Mouse (Mus musculus): ENCODE results near the gene AC124108.1. TPM values are rescaled to one million over a fixed set of nuclear protein-coding genes. Genes with fewer than 3 reads are reported as not detected.
A peak's percentile ranks its signal among the peaks of the same experiment; 100 is the strongest.

AC124108.1 gene
- polyA plus RNA-seq, 1 experiment = 0.07 TPM

GRCm38 (mm10) chr1:132149410-132149809 is 41.8 kb upstream of the AC124108.1 start:
- no peaks in the 10 kb centered on the region for H3K27me3 ChIP-seq (ENCODE audit: control insufficient read depth, insufficient read depth, low read length)
- no peak overlapping the region for H3K4me3 ChIP-seq (ENCODE audit: control insufficient read depth, low read depth, low read length)
- H3K36me3 ChIP-seq (ENCODE audit: control insufficient read depth, insufficient read depth, low read length) = no peaks in the 10 kb centered on the region
- TF ChIP-seq CTCF (IDR thresholded peaks at IDR 0.05; ENCODE audit: control insufficient read depth, insufficient read depth, insufficient replicate concordance, low read depth, low read length) (no peak), POLR2A (IDR thresholded peaks at IDR 0.05; ENCODE audit: control insufficient read depth, low read depth, low read length) (no peak)
- no peaks in the 10 kb centered on the region; the same call in 1 of the 2 replicates for H3K4me1 ChIP-seq (ENCODE audit: control insufficient read depth, insufficient read depth, low read length)
- H3K27ac ChIP-seq (ENCODE audit: control insufficient read depth, insufficient read depth, low read depth, low read length) = no peak overlapping the region

- H3K27ac ChIP-seq (ENCODE audit: control insufficient read depth, insufficient read depth, low read depth, low read length) = no peak overlapping the region
- peak overlapping the region; percentile 15; the same call in 1 of the 2 replicates for H3K4me3 ChIP-seq (ENCODE audit: control insufficient read depth, low read depth, low read length)
- H3K36me3 ChIP-seq (ENCODE audit: control insufficient read depth, insufficient read depth, low read length) = no peaks in the 10 kb centered on the region
- TF ChIP-seq CTCF (IDR thresholded peaks at IDR 0.05; ENCODE audit: control insufficient read depth, insufficient read depth, insufficient replicate concordance, low read depth, low read length) (no peak), POLR2A (IDR thresholded peaks at IDR 0.05; ENCODE audit: control insufficient read depth, low read depth, low read length) (no peak)
- H3K4me1 ChIP-seq (ENCODE audit: control insufficient read depth, insufficient read depth, low read length) = no peaks in the 10 kb centered on the region; the same call in 1 of the 2 replicates
- no peaks in the 10 kb centered on the region for H3K27me3 ChIP-seq (ENCODE audit: control insufficient read depth, insufficient read depth, low read length)
Observed at GRCm38 (mm10) chr1:132150171-132150570, 41.1 kb upstream of the AC124108.1 start.

- Histone ChIP-seq H3K27ac (ENCODE audit: control insufficient read depth, insufficient read depth, low read depth, low read length) (no peak overlapping the region), H3K27me3 (ENCODE audit: control insufficient read depth, insufficient read depth, low read length) (no peaks in the 10 kb centered on the region), H3K4me3 (ENCODE audit: control insufficient read depth, low read depth, low read length) (peak overlapping the region; percentile 41), H3K4me1 (ENCODE audit: control insufficient read depth, insufficient read depth, low read length) (no peaks in the 10 kb centered on the region; the same call in 1 of the 2 replicates), H3K36me3 (ENCODE audit: control insufficient read depth, insufficient read depth, low read length) (no peaks in the 10 kb centered on the region)
- TF ChIP-seq POLR2A (IDR thresholded peaks at IDR 0.05; ENCODE audit: control insufficient read depth, low read depth, low read length) = peak; percentile 22; the same call in 1 of the 2 replicates
- TF ChIP-seq CTCF (IDR thresholded peaks at IDR 0.05; ENCODE audit: control insufficient read depth, insufficient read depth, insufficient replicate concordance, low read depth, low read length) = no peak
Observed at GRCm38 (mm10) chr1:132150817-132151601, 40.2 kb upstream of the AC124108.1 start.

- TF ChIP-seq POLR2A (IDR thresholded peaks at IDR 0.05; ENCODE audit: control insufficient read depth, low read depth, low read length) (no peak), CTCF (IDR thresholded peaks at IDR 0.05; ENCODE audit: control insufficient read depth, insufficient read depth, insufficient replicate concordance, low read depth, low read length) (no peak)
- no peaks in the 10 kb centered on the region; the same call in 1 of the 2 replicates for H3K4me1 ChIP-seq (ENCODE audit: control insufficient read depth, insufficient read depth, low read length)
- no peaks in the 10 kb centered on the region for H3K36me3 ChIP-seq (ENCODE audit: control insufficient read depth, insufficient read depth, low read length)
- no peak overlapping the region for H3K27ac ChIP-seq (ENCODE audit: control insufficient read depth, insufficient read depth, low read depth, low read length)
- H3K27me3 ChIP-seq (ENCODE audit: control insufficient read depth, insufficient read depth, low read length) = no peaks in the 10 kb centered on the region
- no peak overlapping the region for H3K4me3 ChIP-seq (ENCODE audit: control insufficient read depth, low read depth, low read length)
Observed at GRCm38 (mm10) chr1:132151908-132152307, 39.3 kb upstream of the AC124108.1 start.

DNA sequence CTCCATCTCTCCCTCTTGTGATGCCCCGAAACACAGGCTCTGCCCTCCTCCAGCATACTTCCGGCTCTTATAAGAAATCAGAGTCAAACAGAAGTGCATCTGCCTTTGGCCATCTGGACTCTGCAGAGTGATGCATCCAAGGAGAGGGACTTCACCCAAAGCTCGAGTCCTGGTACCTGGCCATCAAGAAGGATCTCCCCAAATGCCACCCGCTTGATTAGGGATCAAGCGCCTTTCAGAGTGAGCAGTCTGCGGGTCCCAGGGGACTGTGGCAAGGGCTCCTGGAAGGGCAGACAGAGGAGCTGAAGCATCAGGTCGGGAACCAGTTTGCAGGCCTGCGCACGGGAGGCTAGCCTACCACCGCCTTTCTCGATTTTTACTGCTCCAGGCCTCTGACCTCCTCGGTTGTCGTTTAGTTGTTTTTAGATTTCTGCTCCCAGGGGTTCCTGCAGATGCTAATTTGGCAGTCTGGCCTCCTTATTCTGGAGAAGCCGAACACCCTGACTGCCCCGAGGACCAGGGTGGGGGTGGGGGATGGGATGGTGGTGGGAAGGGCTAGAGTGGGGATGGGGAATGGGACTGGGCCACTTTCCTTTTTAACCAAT is 38.1 kb upstream of the AC124108.1 start:
- H3K36me3 ChIP-seq (ENCODE audit: control insufficient read depth, insufficient read depth, low read length) = no peaks in the 10 kb centered on the region
- H3K27me3 ChIP-seq (ENCODE audit: control insufficient read depth, insufficient read depth, low read length) = no peaks in the 10 kb centered on the region
- no peak overlapping the region for H3K27ac ChIP-seq (ENCODE audit: control insufficient read depth, insufficient read depth, low read depth, low read length)

DNA sequence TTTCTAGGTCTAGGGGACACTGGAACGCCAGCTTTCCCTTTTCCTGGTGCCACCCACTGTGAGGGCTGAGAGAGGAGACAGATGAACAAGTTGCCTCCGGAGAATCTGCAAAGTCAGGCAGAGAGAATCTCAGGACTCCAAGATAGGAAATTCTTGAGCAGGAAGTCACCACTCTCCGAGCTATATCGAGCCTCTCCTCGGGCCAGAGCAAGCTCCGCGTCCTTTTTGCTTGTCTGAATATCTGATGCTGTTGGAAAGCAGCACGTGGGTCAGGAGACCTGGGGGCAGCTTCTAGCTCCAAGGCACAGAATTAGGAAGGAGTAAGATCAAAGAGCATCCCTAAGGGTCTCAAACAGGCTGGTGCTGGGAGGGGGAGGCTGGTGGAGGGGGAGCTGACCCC is 37.6 kb upstream of the AC124108.1 start:
- H3K4me3 ChIP-seq (ENCODE audit: control insufficient read depth, low read depth, low read length) = no peak overlapping the region
- no peak overlapping the region for H3K27ac ChIP-seq (ENCODE audit: control insufficient read depth, insufficient read depth, low read depth, low read length)
- TF ChIP-seq POLR2A (IDR thresholded peaks at IDR 0.05; ENCODE audit: control insufficient read depth, low read depth, low read length) = no peak
- no peak for TF ChIP-seq CTCF (IDR thresholded peaks at IDR 0.05; ENCODE audit: control insufficient read depth, insufficient read depth, insufficient replicate concordance, low read depth, low read length)

More for the DNA sequence above, 38.1 kb upstream of the AC124108.1 start:
- TF ChIP-seq POLR2A (IDR thresholded peaks at IDR 0.05; ENCODE audit: control insufficient read depth, low read depth, low read length) = no peak
- TF ChIP-seq CTCF (IDR thresholded peaks at IDR 0.05; ENCODE audit: control insufficient read depth, insufficient read depth, insufficient replicate concordance, low read depth, low read length) = no peak
- H3K4me3 ChIP-seq (ENCODE audit: control insufficient read depth, low read depth, low read length) = no peak overlapping the region
- no peaks in the 10 kb centered on the region; the same call in 1 of the 2 replicates for H3K4me1 ChIP-seq (ENCODE audit: control insufficient read depth, insufficient read depth, low read length)

GRCm38 (mm10) chr1:132155737-132156136 is 35.5 kb upstream of the AC124108.1 start:
- Histone ChIP-seq H3K4me3 (ENCODE audit: control insufficient read depth, low read depth, low read length) (no peak overlapping the region), H3K4me1 (ENCODE audit: control insufficient read depth, insufficient read depth, low read length) (no peaks in the 10 kb centered on the region; the same call in 1 of the 2 replicates), H3K27ac (ENCODE audit: control insufficient read depth, insufficient read depth, low read depth, low read length) (no peak overlapping the region), H3K27me3 (ENCODE audit: control insufficient read depth, insufficient read depth, low read length) (no peaks in the 10 kb centered on the region), H3K36me3 (ENCODE audit: control insufficient read depth, insufficient read depth, low read length) (no peaks in the 10 kb centered on the region)
- TF ChIP-seq POLR2A (IDR thresholded peaks at IDR 0.05; ENCODE audit: control insufficient read depth, low read depth, low read length) = no peak
- TF ChIP-seq CTCF (IDR thresholded peaks at IDR 0.05; ENCODE audit: control insufficient read depth, insufficient read depth, insufficient replicate concordance, low read depth, low read length) = peak; percentile 90

More for the DNA sequence above, 37.6 kb upstream of the AC124108.1 start:
- H3K36me3 ChIP-seq (ENCODE audit: control insufficient read depth, insufficient read depth, low read length) = no peaks in the 10 kb centered on the region
- no peaks in the 10 kb centered on the region; the same call in 1 of the 2 replicates for H3K4me1 ChIP-seq (ENCODE audit: control insufficient read depth, insufficient read depth, low read length)
- H3K27me3 ChIP-seq (ENCODE audit: control insufficient read depth, insufficient read depth, low read length) = no peaks in the 10 kb centered on the region

All from testis, adult 2 months (tissue).